Mouse (Mus musculus) monocyte, adult 5-6 weeks (primary cell): ENCODE results near the gene Panx3. TPM values are rescaled to one million over a fixed set of nuclear protein-coding genes. Genes with fewer than 3 reads are reported as not detected.
A peak's percentile ranks its signal among the peaks of the same experiment; 100 is the strongest.

Experiments
- ATAC-seq: fragments of 153-309, 156-312 bp; replicated peaks from 2 replicates; pipeline ENCODE4 v1.8.0; 2017; ENCODE audit warnings: mild to moderate bottlenecking; ENCODE audit not compliant: low TSS enrichment, insufficient number of reproducible peaks, severe bottlenecking, poor library complexity, low FRiP score
- total RNA-seq: library from RNA; stranded (forward); fragments of 200-1000, 200-491, 200-594 nt; gene quantifications from 3 replicates; pipeline ENCODE4 v1.2.3, GENCODE M21; 2017

Panx3 gene
- total RNA-seq: not detected in 3 replicates

DNA sequence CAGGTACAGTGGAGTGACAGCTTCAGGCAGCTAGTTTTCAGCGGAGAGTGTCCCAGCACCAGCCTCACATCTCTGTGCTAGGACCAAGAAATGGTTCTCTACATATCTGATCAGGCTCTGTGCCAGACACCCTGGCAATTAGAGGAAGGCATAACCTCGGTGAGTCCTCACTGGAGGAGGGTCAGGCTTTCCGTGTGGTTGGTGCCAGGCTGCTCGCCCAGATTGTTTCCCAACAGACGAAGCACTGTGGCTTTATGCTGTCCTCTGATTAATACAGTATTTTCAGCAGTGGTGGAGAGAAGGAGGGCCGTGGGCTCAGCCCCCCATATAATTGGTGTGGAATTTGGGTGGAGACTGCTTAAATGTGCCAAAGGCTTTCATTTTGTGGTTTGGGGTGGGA lies at the start of gene Panx3:
Gene Panx3, minus strand, starts transcription at position 121 of the 400 bp plus-strand sequence.
- no peak for ATAC-seq

DNA sequence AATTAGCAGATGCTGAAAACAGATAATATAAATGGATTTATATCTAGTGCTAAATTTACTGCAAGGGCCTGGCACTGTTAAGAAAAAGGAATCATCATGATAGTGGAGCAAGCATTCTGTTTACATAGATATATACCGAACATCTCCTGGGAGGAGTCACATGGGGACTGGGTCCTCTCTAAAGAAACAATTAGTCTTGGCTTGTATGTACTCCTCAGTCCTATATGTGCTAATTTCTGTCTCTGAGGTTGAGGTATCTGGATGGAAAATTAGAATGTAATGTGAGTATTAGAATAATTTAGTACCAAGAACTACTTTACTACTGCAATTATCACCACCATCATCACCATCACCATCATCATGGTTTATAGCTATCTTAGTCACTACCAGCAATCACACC lies 47.1 kb upstream of the Panx3 start, which contains the start of gene Olfr160:
Gene Olfr160, minus strand, starts transcription at position 101 of the 400 bp plus-strand sequence.
- no peak for ATAC-seq

DNA sequence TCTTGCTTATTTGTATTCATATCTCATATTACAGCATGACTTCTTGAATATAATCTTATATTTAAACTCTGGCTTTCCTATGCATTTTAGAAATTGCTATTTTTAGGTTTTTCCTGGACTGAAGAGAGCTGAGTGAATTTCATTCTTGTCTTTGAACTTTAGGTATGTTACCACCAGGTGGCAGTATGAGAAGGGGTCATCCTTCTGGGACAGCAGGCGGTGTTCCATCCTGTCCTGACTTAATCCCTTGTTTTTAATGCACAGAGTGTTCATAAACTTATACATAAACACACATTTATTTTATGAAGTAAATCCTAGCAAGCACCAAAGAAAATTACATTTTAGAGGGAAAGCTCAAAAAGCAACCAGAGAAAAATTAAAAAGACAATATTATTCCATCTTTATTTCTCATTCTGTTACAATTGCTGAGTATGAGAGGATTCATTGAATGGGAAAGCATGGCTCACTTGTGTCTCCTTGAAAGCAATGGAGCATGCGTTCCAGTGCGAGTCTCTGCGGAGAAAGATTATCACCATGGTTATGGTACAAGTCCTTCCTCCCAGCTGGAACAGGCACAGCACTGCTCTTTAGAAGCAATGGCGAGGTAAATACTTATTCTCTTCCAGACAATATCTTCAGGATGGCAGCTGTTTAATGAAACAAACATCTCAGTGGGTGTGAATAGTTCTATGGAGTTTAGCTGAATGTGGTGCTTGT lies 21.1 kb upstream of the Panx3 start:
- no peak for ATAC-seq

DNA sequence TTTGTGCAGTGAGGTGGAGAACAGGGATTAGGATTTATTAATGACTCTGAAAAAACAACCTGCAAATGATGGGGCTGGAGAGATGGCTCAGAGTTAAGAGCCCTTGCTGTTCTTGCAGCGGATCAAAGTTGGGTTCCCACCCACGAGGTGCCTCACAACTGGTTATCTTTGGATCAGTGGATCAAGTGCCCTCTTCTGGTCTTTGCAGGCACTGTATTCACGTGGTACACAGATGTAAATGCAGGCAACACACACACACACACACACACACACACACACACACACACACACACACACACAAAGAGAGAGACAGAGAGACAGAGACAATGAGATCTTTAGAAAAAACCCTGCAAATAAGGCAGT lies 18.9 kb upstream of the Panx3 start:
- no peak for ATAC-seq

DNA sequence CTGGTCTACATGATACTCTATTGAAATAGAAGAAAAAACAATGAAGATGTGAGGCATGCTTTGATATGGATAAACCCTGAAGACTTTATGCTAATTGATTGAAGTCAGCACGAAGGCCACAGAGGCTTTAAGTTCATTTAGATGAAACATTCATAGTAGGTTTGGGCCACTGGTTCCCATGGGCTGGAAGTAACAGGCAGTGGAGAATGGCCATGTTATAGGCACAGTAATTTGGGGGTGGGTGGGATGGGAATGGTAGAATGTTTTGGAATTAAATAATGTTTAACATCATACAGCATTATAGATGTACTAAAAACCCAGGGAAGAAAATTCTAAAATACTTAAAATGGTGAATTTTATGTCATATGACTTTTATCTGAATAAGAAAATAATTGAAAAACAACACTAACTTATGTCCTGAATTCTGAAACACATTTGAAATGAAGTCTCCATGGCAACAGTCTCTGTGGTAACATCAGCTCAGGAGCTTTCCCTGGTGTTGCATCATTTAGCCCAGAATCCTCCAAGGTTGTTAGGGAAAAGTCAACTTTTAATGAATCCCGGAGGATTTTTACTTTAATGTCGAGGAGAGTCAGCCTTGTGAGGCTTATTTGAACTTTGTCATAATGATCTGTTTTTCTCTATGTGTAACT lies 18.4 kb upstream of the Panx3 start:
- no peak for ATAC-seq

DNA sequence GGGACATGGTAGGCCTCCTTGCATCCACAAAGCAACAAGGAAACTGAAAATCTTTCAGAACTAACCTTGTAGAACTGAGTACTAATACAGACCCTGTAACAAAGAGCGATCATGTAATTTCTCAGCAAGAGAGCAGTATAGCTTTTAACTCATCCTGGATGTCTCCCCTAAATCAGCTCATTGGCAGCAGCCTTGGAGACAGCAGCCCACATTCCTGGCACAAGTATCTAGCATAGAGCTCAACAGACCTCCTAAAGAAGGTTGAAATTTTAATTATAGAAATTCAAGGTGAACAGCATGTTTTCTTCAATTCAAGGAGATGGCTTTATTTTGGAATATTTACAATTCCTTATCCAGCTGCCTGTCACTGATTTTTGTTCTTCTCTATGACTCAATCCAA lies 12.1 kb upstream of the Panx3 start:
- no peak for ATAC-seq

DNA sequence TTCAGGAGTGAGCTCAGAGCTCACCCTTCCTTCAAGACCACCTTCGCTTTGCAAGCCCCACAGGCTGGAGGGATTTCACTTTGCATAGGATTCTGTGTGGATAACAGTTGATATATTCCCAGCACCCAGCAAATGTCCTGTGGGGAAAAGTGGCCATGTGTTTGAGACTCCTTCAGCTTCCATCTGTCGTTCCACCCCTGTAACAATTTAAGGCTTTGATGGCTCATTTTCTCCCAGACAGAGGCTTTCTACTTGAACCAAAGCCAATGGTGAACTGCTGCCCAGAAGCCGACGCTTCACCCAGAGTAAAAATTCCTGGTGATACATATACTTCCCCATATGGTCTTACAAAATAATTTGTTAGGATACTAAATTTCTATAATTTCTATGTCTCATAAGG lies 6.3 kb upstream of the Panx3 start:
- ATAC-seq: no peak

DNA sequence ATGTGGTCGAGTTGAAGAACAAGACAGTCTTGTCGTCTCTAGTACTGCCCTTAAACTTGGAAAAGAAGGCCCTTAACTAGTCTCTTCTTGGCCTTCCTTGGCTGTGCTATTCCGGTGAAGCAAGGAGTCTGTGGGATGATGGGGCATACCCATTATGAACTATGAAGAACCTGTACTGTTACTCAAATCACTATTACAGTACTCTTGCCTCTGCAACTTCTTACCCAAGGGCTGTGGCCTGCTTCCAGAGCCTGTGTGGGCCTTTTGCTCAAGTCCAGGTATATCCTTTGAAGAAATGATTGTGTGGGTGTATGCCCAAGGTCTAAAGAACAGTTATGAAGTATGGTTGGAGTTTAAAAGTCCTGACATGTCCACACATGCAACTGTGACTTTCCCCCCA lies 1.2 kb upstream of the Panx3 start:
- no peak for ATAC-seq

DNA sequence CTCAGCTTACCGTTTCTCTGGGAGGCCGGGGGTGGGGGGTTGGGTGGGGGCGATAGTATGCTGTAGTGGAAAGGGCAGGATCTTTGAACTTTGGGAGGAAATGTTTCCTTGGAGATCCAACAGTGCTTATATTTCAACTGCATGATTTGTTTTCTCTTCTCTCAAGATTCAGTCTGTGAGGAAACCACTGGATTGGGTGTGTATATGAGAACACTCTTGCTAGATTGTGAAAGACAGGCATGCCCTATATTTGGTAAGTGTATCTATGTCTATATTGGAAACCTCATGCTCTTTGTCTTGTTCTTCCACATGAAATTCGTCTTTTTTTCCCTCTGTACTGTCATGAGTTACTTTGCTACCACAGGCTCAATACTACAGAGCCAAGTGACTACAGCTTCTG lies 643 bp upstream of the Panx3 start:
- ATAC-seq: no peak

DNA sequence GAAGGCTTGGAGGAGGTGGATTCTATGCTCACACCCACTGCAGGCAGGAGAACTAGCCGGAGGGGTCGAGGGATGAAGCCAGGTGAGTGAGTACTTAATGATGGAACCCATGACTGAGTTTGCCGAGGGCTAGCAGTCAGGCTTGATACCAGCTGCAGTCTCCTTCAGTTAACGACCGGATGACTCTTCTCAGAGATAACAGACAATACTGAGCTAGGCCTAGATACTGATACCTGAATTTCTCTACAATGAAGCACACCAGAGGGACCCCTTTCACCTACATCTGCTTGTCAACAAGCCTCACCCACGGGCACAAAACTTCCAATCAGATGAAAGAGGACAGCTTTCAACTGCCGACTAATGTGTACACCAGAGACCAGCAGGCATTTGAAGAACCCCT lies 3.0 kb downstream of the Panx3 start:
- ATAC-seq: no peak

DNA sequence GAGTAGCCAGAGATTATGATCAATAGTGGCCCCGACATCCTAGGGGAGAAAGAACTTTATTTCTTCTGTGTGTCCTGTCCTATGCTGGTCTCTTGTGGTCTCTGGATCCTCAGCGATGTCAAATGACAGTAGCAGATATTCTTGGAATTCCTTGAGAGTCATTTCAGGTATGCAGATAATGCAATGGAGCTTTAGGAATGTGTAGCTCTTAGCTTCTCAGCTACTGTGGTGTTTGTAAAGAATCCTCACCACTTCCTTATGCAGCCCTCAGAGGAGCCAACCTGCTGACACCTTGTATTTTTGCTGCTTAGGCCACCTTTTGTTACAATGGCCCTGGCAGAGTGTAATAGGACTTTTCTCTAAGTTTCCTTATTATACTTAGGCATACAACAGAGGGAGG lies 4.4 kb downstream of the Panx3 start:
- no peak for ATAC-seq

DNA sequence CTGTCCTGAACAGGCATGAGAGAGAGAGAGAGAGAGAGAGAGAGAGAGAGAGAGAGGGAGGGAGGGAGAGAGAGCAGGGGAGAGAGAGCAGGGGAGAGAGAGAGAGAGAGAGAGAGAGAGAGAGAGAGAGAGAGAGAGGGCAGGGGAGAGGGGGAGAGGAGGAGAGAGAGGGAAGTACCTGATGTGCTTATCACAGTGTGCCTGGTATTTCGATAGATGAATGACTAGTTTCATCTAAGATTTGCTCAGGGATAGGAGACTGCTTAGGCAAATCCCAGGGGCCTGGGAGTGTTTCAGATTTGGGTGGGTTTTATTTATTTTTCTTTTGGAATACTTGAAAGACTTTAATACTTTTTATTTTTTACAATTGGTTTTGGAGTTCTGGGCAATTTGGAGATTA lies 5.8 kb downstream of the Panx3 start:
- ATAC-seq: no peak

DNA sequence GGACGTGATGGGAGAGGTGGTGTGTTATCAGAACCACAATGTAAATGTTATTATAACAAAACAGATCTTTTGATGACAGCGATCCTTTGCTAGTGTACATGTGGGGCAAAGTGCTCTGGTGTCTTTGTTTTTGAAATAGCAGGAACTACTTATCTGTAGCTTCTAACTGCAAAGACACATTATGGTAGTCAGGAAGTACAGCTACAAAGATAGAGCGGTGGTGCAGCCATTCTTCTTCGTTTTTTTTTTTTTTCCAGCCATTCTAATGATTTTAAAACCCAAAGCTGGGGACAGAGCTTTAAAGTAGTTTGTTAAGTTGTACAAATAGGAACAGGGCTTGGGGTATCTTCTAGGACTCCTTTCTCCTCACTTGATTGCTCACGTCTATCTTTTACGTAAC lies 9.6 kb downstream of the Panx3 start:
- ATAC-seq: no peak

DNA sequence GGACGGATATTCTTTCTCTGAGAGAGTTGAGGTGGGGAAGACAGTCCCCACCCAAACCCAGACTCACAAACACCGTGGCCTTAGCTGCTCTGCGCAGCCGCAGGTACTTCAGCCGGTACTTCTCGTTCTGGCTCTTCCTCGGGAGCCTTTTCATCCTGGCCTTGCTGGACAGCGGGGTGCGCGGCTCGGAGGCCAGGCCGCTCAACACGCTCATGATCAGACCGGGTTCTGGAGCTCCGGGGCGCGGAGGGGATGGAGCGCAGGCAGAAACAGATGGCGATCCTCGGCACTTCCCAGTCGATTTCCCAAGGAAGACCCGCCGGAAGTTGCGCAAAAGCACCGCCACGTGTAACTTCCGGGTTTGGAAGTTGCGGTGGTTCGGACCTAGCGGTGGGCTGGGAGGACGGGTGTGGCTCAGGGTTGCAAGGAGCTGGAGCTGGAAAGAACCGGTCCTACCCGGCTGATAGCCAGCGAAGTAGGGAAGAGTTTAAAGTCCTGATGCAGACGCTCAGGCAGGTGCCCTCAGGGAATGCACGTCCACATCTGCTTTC lies 12.0 kb downstream of the Panx3 start, which contains the start of gene Tbrg1:
Gene Tbrg1, minus strand, starts transcription at position 382 of the 551 bp plus-strand sequence.
- ATAC-seq: peak; percentile 45

DNA sequence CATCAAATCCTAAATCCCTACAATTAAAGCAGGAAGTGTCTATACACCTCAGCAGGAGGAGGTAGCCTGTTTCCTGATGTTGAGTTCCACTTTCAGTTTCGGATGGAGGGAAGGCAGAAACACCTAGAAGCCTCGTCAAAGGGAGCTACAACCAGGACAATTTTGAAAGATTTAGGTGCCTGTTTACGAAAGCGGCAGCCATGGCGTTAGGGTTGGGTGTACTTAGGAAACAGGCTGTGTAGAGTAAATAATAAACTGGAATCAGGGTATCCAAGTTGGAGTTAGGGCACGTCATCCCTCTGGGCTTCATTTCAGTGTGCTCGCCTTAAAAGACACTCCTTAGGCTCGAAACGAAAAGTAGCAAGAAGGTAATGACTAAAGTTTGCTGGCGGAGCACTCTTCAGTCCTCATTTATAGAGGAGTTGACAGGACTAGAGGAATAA lies 12.6 kb downstream of the Panx3 start:
- 0 out of 2 replicates have a peak, but pooled peaks have one; percentile 36 for ATAC-seq

DNA sequence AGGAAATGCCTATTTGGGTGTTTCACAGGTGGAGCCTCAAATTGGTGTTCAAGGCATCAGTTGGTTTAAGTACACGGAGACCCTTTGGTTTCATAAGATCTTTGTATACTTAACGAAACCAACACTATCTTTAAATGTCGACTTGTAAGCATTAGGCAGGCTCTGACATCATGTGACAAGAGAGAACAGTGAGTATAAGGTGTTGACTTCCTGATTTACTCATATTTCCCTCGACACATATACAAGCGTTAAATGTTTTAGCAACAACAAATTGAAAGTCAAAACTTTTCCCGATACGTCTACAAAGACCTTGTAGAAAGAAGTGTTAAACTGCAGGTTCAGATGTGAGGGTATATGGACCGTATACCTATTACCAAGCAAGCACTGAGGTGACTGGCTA lies 13.1 kb downstream of the Panx3 start:
- no peak for ATAC-seq

DNA sequence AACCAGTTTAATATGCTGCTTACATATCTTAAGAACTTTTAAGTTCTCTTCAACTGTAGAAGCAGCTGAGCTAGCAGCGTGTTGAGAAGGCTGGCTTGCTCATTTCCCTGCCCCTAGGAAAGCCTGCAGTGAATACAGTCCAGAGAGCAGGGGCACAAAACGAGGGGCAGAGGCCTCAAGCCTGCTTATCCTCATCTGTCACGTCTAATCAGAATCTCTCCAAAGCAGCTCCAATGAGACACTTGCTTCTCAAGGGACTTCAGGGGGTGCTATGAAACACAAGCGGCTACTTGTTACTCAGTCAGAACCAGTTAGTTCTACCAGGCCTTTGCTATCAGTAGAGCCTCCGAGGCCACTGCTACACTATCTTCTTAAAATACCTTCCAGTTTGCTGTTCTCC lies 15.2 kb downstream of the Panx3 start:
- no peak for ATAC-seq

DNA sequence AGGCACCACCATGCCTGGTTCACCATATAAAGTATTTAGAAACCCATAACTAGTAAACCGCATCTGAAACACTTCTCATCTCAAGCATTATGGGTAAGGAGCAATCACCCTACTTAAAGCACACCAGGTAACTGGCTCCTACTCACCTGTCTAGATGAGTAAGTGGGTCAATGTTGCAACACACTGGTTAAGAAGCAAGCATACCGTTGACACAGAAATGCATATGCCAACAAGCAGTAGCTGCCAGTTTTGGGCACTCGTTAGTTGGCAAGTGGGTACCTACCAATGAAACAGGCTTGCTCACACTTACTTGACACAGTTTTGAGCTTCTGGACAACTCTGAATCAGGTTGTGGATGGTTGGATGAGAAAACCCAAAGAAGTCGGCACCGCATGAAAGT lies 18.4 kb downstream of the Panx3 start:
- no peak for ATAC-seq

DNA sequence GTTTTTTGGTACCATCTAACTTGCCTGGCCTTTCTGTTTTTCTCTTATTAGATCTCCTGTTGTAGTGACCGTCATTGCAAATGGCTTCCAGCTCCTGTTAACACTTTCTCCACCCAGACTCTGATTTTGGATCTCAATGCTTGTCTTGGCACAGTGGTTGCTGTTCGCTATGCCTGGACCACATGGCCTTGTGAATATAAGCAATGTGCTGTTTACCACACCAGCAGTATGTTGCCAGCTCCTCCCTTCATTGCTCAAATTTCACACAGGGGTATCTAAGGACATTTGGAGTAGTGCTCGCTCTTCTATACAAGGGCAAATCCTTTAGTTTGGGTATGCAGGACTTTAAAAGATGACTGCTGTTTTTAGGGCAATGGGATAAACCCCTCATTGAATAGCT lies 22.8 kb downstream of the Panx3 start:
- ATAC-seq: no peak

DNA sequence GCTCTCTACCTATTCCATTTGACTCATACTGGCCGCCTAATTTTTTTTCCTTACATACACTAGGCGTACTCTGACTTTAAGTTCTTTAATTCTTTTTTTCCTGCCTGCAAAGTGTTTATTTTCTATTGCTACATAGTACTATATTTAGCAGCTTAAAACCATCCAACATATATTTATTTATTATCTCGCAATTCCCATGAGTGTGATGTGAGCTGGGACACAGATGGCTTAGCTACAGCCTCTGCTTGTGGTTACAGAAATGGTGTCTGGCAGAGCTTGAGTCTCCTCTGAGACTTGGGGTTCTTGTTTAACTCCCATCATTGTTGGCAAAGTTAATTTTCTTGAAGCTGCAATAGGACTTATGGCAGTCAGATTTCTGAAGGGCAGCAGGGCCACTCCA lies 30.3 kb downstream of the Panx3 start:
- no peak for ATAC-seq
